Mouse (Mus musculus) liver, adult 2 months (tissue): Measurements from ENCODE around the gene Usp54.

Experiments used
- CTCF ChIP-seq: fragments of 200-500 bp; IDR thresholded peaks from 2 replicates; pipeline ENCODE4 v1.5.1; 2011; ENCODE audit warnings: low read depth, low read length, control low read depth
- POLR2A ChIP-seq: fragments of 200-500 bp; IDR thresholded peaks from 2 replicates; pipeline ENCODE4 v1.6.1; 2011; ENCODE audit warnings: low read length, control low read depth; ENCODE audit not compliant: insufficient read depth; ENCODE audit errors: extremely low read depth

- TF ChIP-seq CTCF (no peak), POLR2A (no peak)
These were observed 140.9 kb downstream of the Usp54 start for GRCm38 (mm10) chr14:20499982-20500381.
